Mouse (Mus musculus): Measurements from ENCODE around the gene Tgm2. TPM values are rescaled to one million over a fixed set of nuclear protein-coding genes. Genes with fewer than 3 reads are reported as not detected.

Gene Tgm2
- polyA plus RNA-seq, 1 experiment from 2014 or later, result 67.7 TPM

DNA sequence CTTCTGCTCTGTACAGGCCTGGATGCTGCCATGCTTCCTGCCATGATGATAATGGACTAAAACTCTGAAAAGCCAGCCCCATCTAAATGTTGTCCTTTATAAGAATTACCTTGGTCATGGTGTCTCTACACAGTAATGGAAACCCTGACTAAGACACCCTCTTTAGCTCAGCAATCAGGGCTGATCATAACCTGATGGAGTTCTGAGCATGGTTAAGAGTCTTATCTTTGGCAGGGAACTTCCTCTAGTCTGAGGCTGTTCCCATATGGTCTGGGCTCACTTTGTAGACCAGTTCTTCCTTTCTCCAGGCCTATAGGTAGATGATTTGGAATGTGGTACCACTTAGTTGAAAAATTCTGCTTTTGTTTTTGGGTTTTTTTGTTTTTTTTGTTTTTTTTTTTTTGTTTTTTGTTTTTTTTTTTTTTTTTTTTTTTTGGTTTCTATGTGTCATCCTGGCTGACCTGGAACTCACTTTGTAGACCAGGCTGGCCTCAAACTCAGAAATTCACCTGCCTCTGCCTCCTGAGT, 77.7 kb downstream of the Tgm2 start:
- H3K4me3 ChIP-seq (replicated peaks), result no peak overlapping the region
- H3K36me3 ChIP-seq (replicated peaks), result peaks cover 81% of the 10 kb centered on the region
- H3K4me2 ChIP-seq, result no peak overlapping the region
- no peak for ATAC-seq (ENCODE audit: insufficient read depth)
- no peak overlapping the region for H3K27ac ChIP-seq (replicated peaks)
- no peaks in the 10 kb centered on the region for H3K27me3 ChIP-seq
- H3K9me3 ChIP-seq (replicated peaks), result no peaks in the 10 kb centered on the region
- peaks cover 8% of the 10 kb centered on the region; the same call in 1 of the 2 replicates for H3K4me1 ChIP-seq (replicated peaks)
- no peak overlapping the region for H3K9ac ChIP-seq

DNA sequence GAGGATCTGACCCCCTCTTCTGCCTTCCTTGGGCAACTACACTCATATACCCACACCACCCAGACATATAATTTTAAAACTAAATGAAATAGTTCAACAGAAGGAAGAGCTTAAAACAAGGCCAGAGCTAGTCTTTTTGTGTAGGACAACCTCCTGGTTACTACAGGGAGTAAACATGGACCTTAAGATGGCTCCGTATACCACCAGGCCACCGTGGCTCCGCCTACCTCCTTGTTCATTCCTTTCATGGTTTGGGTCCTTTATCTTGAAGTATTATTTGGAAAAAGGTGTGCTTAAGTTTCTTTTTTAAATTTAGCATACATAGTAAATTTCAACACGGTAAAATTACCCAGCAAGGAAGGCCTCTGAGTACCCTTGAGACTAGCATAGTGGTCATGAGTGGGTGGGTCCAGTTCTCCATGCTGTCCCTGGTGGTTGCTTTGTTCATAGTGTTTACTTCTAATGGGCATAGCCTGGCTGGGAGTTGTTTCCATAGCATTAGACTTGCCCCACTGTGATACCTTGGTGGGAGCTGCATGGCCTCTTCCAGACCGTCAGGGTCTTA, 78.9 kb downstream of the Tgm2 start:
- ATAC-seq (ENCODE audit: insufficient read depth), result no peak
- 84% methylated on average over 5 of the region's 5 CpGs for WGBS (ENCODE audit: insufficient replicate concordance)
- H3K27me3 ChIP-seq, result no peaks in the 10 kb centered on the region
- no peak overlapping the region for H3K4me3 ChIP-seq (replicated peaks)
- H3K36me3 ChIP-seq (replicated peaks), result peaks cover 75% of the 10 kb centered on the region
- H3K9me3 ChIP-seq (replicated peaks), result no peaks in the 10 kb centered on the region
- H3K27ac ChIP-seq (replicated peaks), result no peak overlapping the region
- H3K4me2 ChIP-seq, result no peak overlapping the region
- peaks cover 8% of the 10 kb centered on the region; the same call in 1 of the 2 replicates for H3K4me1 ChIP-seq (replicated peaks)
- no peak overlapping the region for H3K9ac ChIP-seq

DNA sequence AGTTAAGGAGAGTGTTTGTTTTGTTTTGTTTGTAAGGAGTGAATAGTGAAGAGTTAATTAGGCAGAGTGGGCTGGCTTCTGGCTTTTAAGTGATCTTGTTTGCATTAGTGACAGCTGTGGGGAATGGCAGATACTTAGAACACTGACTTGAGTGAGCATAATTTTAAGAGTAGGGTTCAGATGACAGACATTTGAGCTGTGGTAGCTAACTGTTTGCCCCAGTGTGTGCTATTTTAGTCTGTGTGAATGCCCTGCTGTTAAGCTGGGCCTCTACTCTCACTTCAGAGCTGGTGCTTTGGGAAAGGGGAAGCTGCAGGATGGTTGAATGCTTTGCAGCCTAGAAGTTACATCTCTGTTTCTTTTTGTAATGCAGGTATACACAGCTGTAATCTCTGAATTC, 79.8 kb downstream of the Tgm2 start:
- Histone ChIP-seq H3K4me3 (replicated peaks) (no peak overlapping the region), H3K36me3 (replicated peaks) (peaks cover 75% of the 10 kb centered on the region), H3K4me1 (replicated peaks) (peaks cover 8% of the 10 kb centered on the region; the same call in 1 of the 2 replicates), H3K27ac (replicated peaks) (no peak overlapping the region), H3K9ac (no peak overlapping the region), H3K27me3 (no peaks in the 10 kb centered on the region), H3K9me3 (replicated peaks) (no peaks in the 10 kb centered on the region), H3K4me2 (no peak overlapping the region)
- no peak for ATAC-seq (ENCODE audit: insufficient read depth)

Other genes starting within 250 kb of the Tgm2 start
- gene Vstm2l, start 231.8 kb downstream of the Tgm2 start, polyA plus RNA-seq (2015; fragmentation: Nextera tagmentation; extraction: Ambion mirVana), result not detected in 2 replicates
- gene Tti1, start 118.0 kb downstream of the Tgm2 start, polyA plus RNA-seq (2015; fragmentation: Nextera tagmentation; extraction: Ambion mirVana), result 12.0 and 12.2 TPM in 2 replicates
- gene Rprd1b, start 117.9 kb downstream of the Tgm2 start, polyA plus RNA-seq (2015; fragmentation: Nextera tagmentation; extraction: Ambion mirVana), result 27.5 and 28.6 TPM in 2 replicates
- gene D630003M21Rik, start 82.8 kb upstream of the Tgm2 start, polyA plus RNA-seq (2015; fragmentation: Nextera tagmentation; extraction: Ambion mirVana), result 0.61 and 0.78 TPM in 2 replicates
- gene Bpi, start 111.7 kb upstream of the Tgm2 start, polyA plus RNA-seq (2015; fragmentation: Nextera tagmentation; extraction: Ambion mirVana), result not detected in 2 replicates
- gene Lbp, start 160.1 kb upstream of the Tgm2 start, polyA plus RNA-seq (2015; fragmentation: Nextera tagmentation; extraction: Ambion mirVana), result 50.6 and 56.8 TPM in 2 replicates
- gene Snhg11, start 229.2 kb upstream of the Tgm2 start, polyA plus RNA-seq (2015; fragmentation: Nextera tagmentation; extraction: Ambion mirVana), result 1.5 and 2.3 TPM in 2 replicates